9 mouse cellular contexts compared by ENCODE assay signal in the genomic region with DNA sequence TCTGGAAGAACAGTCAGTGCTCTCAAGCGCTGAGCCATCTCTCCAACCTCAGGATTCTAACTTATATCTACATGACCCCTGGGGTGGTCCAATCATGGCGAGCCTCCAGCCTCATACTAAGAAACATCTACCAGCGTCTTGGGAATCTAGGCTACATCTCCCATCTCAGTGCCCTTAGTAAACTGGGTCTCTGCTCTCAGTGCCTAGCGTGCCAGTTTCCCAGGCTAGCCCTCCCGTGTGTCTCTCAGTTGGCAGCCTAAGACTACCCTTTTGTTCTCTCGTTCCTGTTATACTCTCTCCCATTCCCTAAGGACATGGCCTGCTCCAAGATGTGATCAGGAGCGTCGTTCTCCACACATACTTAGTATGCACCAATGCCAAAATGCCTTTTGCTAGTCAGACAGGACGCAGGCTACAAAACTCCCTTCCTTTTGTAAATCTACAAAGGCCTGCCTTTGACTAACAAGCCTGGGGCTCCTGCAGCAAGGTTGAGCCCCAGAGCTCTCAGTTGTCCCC. TPM values are rescaled to one million over a fixed set of nuclear protein-coding genes. Genes with fewer than 3 reads are reported as not detected.
DNase-seq lines count a peak whose midpoint lies in the region; ATAC-seq and TF ChIP-seq lines count a peak whose summit lies in the region.
"Had no signal": no experiment of that assay in that cellular context is flagged by ENCODE, and none has a peak within 500 bp of the region (broad histone marks: within the 10 kb centered on the region; RNA-seq: fewer than 3 reads in every experiment).

No protein-coding gene starts in this region.

- no peaks in the 10 kb centered on the region for H3K9me3 ChIP-seq in kidney, embryonic 14.5 days (ENCODE audit: control insufficient read depth, low read length)
- no peaks in the 10 kb centered on the region for H3K9me3 ChIP-seq in embryonic facial prominence, embryonic 14.5 days (ENCODE audit: control insufficient read depth, low read length)
- no peaks in the 10 kb centered on the region for H3K9me3 ChIP-seq in intestine, embryonic 14.5 days (ENCODE audit: control insufficient read depth, low read length)
- no peaks in the 10 kb centered on the region for H3K9me3 ChIP-seq in midbrain, embryonic 16.5 days (replicated peaks; ENCODE audit: control insufficient read depth, low read length, poor library complexity, severe bottlenecking)

- TF ChIP-seq POLR2A in kidney, adult 2 months (IDR thresholded peaks at IDR 0.05; ENCODE audit: low read depth, low read length) = no peak

- H3K9ac ChIP-seq in kidney, embryonic 14.5 days (ENCODE audit: low read depth, low read length) = 0 out of 2 replicates have a peak overlapping the region, but pooled peaks have one; percentile 44
- H3K9ac ChIP-seq in embryonic facial prominence, embryonic 14.5 days (ENCODE audit: low read depth, low read length) = 0 out of 2 replicates have a peak overlapping the region, but pooled peaks have one; percentile 91
- H3K9ac ChIP-seq in intestine, embryonic 14.5 days (ENCODE audit: low read length) = no peak overlapping the region
- peak overlapping the region; percentile 86 for H3K9ac ChIP-seq in midbrain, embryonic 16.5 days (ENCODE audit: low read depth, low read length)

- no peak for ATAC-seq in kidney, embryonic 14.5 days (ENCODE audit: low FRiP score, low TSS enrichment)
- no peak for ATAC-seq in embryonic facial prominence, embryonic 14.5 days (ENCODE audit: low read depth)
- no peak for ATAC-seq in intestine, embryonic 14.5 days (replicated peaks; ENCODE audit: low FRiP score, low TSS enrichment, low read depth)
- no peak for ATAC-seq in midbrain, embryonic 16.5 days
- ATAC-seq in activated CD4-positive, CD25-positive, alpha-beta regulatory T cell, adult 4 months = no peak
- ATAC-seq in monocyte, adult 5-6 weeks (replicated peaks; ENCODE audit: insufficient number of reproducible peaks, low FRiP score, low TSS enrichment, poor library complexity, severe bottlenecking) = no peak

- no peak overlapping the region for H3K4me3 ChIP-seq in kidney, embryonic 14.5 days (ENCODE audit: low read length)
- H3K4me3 ChIP-seq in kidney, adult 2 months (ENCODE audit: insufficient read depth, low read depth, low read length) = no peak overlapping the region
- no peak overlapping the region; the same call in 1 of the 2 replicates for H3K4me3 ChIP-seq in embryonic facial prominence, embryonic 14.5 days (ENCODE audit: low read depth, low read length)
- no peak overlapping the region for H3K4me3 ChIP-seq in intestine, embryonic 14.5 days (ENCODE audit: low read depth, low read length)
- H3K4me3 ChIP-seq in midbrain, embryonic 16.5 days (ENCODE audit: low read depth, low read length) = no peak overlapping the region; the same call in 1 of the 2 replicates

- H3K36me3 ChIP-seq in kidney, embryonic 14.5 days (ENCODE audit: control insufficient read depth, insufficient read depth, low read length) = peaks cover 15% of the 10 kb centered on the region; the same call in 1 of the 2 replicates
- no peaks in the 10 kb centered on the region for H3K36me3 ChIP-seq in kidney, adult 2 months (ENCODE audit: control insufficient read depth, insufficient read depth, low read length)
- peaks cover 5% of the 10 kb centered on the region; the same call in 1 of the 2 replicates for H3K36me3 ChIP-seq in embryonic facial prominence, embryonic 14.5 days (ENCODE audit: control insufficient read depth, insufficient read depth, low read length)
- peaks cover 17% of the 10 kb centered on the region; the same call in 1 of the 2 replicates for H3K36me3 ChIP-seq in intestine, embryonic 14.5 days (ENCODE audit: control insufficient read depth, insufficient read depth, low read length)
- H3K36me3 ChIP-seq in midbrain, embryonic 16.5 days (ENCODE audit: control insufficient read depth, insufficient read depth, low read length) = no peaks in the 10 kb centered on the region

- TF ChIP-seq CTCF in kidney, adult 2 months (conservative IDR thresholded peaks at IDR 0.05; ENCODE audit: insufficient read depth, insufficient read length, low read depth, low read length) = no peak

- no peaks in the 10 kb centered on the region for H3K27me3 ChIP-seq in kidney, embryonic 14.5 days (ENCODE audit: control insufficient read depth, insufficient read depth, low read length)
- H3K27me3 ChIP-seq in kidney, adult 2 months (replicated peaks; ENCODE audit: control insufficient read depth, insufficient read depth, low read length) = no peaks in the 10 kb centered on the region
- H3K27me3 ChIP-seq in embryonic facial prominence, embryonic 14.5 days (replicated peaks; ENCODE audit: control insufficient read depth, insufficient read depth, low read length) = no peaks in the 10 kb centered on the region
- H3K27me3 ChIP-seq in intestine, embryonic 14.5 days (replicated peaks; ENCODE audit: control insufficient read depth, insufficient read depth, low read length) = no peaks in the 10 kb centered on the region
- H3K27me3 ChIP-seq in midbrain, embryonic 16.5 days (ENCODE audit: control insufficient read depth, insufficient read depth, low read depth, low read length) = no peaks in the 10 kb centered on the region

- WGBS in kidney, embryonic 14.5 days = 72% methylated on average over 9 of the region's 9 CpGs
- WGBS in kidney, adult 2 months = 69% methylated on average over 9 of the region's 9 CpGs
- 63% methylated on average over 9 of the region's 9 CpGs for WGBS in embryonic facial prominence, embryonic 14.5 days
- WGBS in intestine, embryonic 14.5 days = 75% methylated on average over 9 of the region's 9 CpGs
- WGBS in midbrain, embryonic 16.5 days = 25% methylated on average over 9 of the region's 9 CpGs

- H3K27ac ChIP-seq in kidney, embryonic 14.5 days (ENCODE audit: low read depth, low read length) = peak overlapping the region; percentile 49
- H3K27ac ChIP-seq in kidney, adult 2 months (ENCODE audit: insufficient read depth, low read depth, low read length) = no peak overlapping the region
- H3K27ac ChIP-seq in embryonic facial prominence, embryonic 14.5 days (replicated peaks; ENCODE audit: low read depth, low read length) = peak overlapping the region; percentile 92
- H3K27ac ChIP-seq in intestine, embryonic 14.5 days (ENCODE audit: low read depth) = no peak overlapping the region
- peak overlapping the region; percentile 95 for H3K27ac ChIP-seq in midbrain, embryonic 16.5 days (ENCODE audit: low read length)

- no peak overlapping the region; the same call in 1 of the 2 replicates for H3K4me2 ChIP-seq in kidney, embryonic 14.5 days (replicated peaks; ENCODE audit: low read depth, low read length)
- H3K4me2 ChIP-seq in embryonic facial prominence, embryonic 14.5 days (ENCODE audit: low read depth, low read length) = peak overlapping the region; percentile 66
- peak overlapping the region; percentile 25; the same call in 1 of the 2 replicates for H3K4me2 ChIP-seq in intestine, embryonic 14.5 days (ENCODE audit: low read length)
- H3K4me2 ChIP-seq in midbrain, embryonic 16.5 days (ENCODE audit: low read length) = peak overlapping the region; percentile 96

- no peak for DNase-seq in kidney, adult 2 months
- no peak for DNase-seq in embryonic facial prominence, embryonic 14.5 days (ENCODE audit: low spot score)
- DNase-seq in intestine, embryonic 14.5 days (ENCODE audit: low spot score) = no peak
- DNase-seq in T-cell, adult 2 months (ENCODE audit: low spot score) = no peak
- DNase-seq: kidney, postnatal 10 days had no signal

- H3K4me1 ChIP-seq in kidney, embryonic 14.5 days (ENCODE audit: control insufficient read depth, insufficient read depth, low read length) = peaks cover 71% of the 10 kb centered on the region
- peaks cover 8% of the 10 kb centered on the region; the same call in 1 of the 2 replicates for H3K4me1 ChIP-seq in kidney, adult 2 months (ENCODE audit: control insufficient read depth, insufficient read depth, low read length)
- H3K4me1 ChIP-seq in embryonic facial prominence, embryonic 14.5 days (ENCODE audit: control insufficient read depth, insufficient read depth, low read length) = peaks cover 60% of the 10 kb centered on the region
- peaks cover 74% of the 10 kb centered on the region for H3K4me1 ChIP-seq in intestine, embryonic 14.5 days (replicated peaks; ENCODE audit: control insufficient read depth, insufficient read depth, low read length)
- H3K4me1 ChIP-seq in midbrain, embryonic 16.5 days (ENCODE audit: control insufficient read depth, insufficient read depth, low read length) = peaks cover 72% of the 10 kb centered on the region

RNA-seq across cellular contexts. Expression of gene Gnai2, which starts 3.8 kb away (rescaled TPM):
- 386 and 445 TPM in 2 replicates for polyA plus RNA-seq in kidney, embryonic 14.5 days (2014; fragmentation: Nextera tagmentation; extraction: Ambion mirVana)
- polyA plus RNA-seq in kidney, adult 2 months (2012; rRNA removed) = 356 and 366 TPM in 2 replicates
- 380 and 416 TPM in 2 replicates for polyA plus RNA-seq in embryonic facial prominence, embryonic 14.5 days (2014; fragmentation: Nextera tagmentation; extraction: Ambion mirVana)
- polyA plus RNA-seq in intestine, embryonic 14.5 days (2014; fragmentation: Nextera tagmentation; extraction: Ambion mirVana) = 336 and 349 TPM in 2 replicates
- 278 and 281 TPM in 2 replicates for polyA plus RNA-seq in midbrain, embryonic 16.5 days (2015; fragmentation: Nextera tagmentation; extraction: Ambion mirVana)
- polyA plus RNA-seq in activated CD4-positive, CD25-positive, alpha-beta regulatory T cell, adult 4 months (2017; shearing (Covaris generic)) = 100 to 1,000 TPM; 176 to 181 TPM
- 646 to 794 TPM (median 705 TPM) in 3 replicates for total RNA-seq in monocyte, adult 5-6 weeks (2017)

RNA-seq across cellular contexts. Expression of gene Sema3b, which starts 22.3 kb away (rescaled TPM):
- 6.4 and 9.5 TPM in 2 replicates for polyA plus RNA-seq in kidney, embryonic 14.5 days (2014; fragmentation: Nextera tagmentation; extraction: Ambion mirVana)
- 63.3 and 78.8 TPM in 2 replicates for polyA plus RNA-seq in kidney, adult 2 months (2012; rRNA removed)
- polyA plus RNA-seq in embryonic facial prominence, embryonic 14.5 days (2014; fragmentation: Nextera tagmentation; extraction: Ambion mirVana) = 18.0 and 18.2 TPM in 2 replicates
- 16.5 and 18.3 TPM in 2 replicates for polyA plus RNA-seq in intestine, embryonic 14.5 days (2014; fragmentation: Nextera tagmentation; extraction: Ambion mirVana)
- 3.7 and 3.9 TPM in 2 replicates for polyA plus RNA-seq in midbrain, embryonic 16.5 days (2015; fragmentation: Nextera tagmentation; extraction: Ambion mirVana)
- polyA plus RNA-seq in activated CD4-positive, CD25-positive, alpha-beta regulatory T cell, adult 4 months (2017; shearing (Covaris generic)) = not detected
- 0.10 TPM in 1 of 3 replicates, not detected in the others for total RNA-seq in monocyte, adult 5-6 weeks (2017)

RNA-seq across cellular contexts. Expression of gene Slc38a3, which starts 38.0 kb away (rescaled TPM):
- 4.8 and 6.5 TPM in 2 replicates for polyA plus RNA-seq in kidney, embryonic 14.5 days (2014; fragmentation: Nextera tagmentation; extraction: Ambion mirVana)
- polyA plus RNA-seq in kidney, adult 2 months (2012; rRNA removed) = 77.9 and 139 TPM in 2 replicates
- 7.0 and 7.8 TPM in 2 replicates for polyA plus RNA-seq in embryonic facial prominence, embryonic 14.5 days (2014; fragmentation: Nextera tagmentation; extraction: Ambion mirVana)
- polyA plus RNA-seq in intestine, embryonic 14.5 days (2014; fragmentation: Nextera tagmentation; extraction: Ambion mirVana) = 2.2 and 9.3 TPM in 2 replicates
- polyA plus RNA-seq in midbrain, embryonic 16.5 days (2015; fragmentation: Nextera tagmentation; extraction: Ambion mirVana) = 31.1 and 34.0 TPM in 2 replicates
- not detected for polyA plus RNA-seq in activated CD4-positive, CD25-positive, alpha-beta regulatory T cell, adult 4 months (2017; shearing (Covaris generic))
- total RNA-seq in monocyte, adult 5-6 weeks (2017) = not detected in 3 replicates

RNA-seq across cellular contexts. Expression of gene Ifrd2, which starts 43.9 kb away (rescaled TPM):
- 59.1 and 61.4 TPM in 2 replicates for polyA plus RNA-seq in kidney, embryonic 14.5 days (2014; fragmentation: Nextera tagmentation; extraction: Ambion mirVana)
- polyA plus RNA-seq in kidney, adult 2 months (2012; rRNA removed) = 50.5 and 57.8 TPM in 2 replicates
- polyA plus RNA-seq in embryonic facial prominence, embryonic 14.5 days (2014; fragmentation: Nextera tagmentation; extraction: Ambion mirVana) = 46.7 and 52.3 TPM in 2 replicates
- polyA plus RNA-seq in intestine, embryonic 14.5 days (2014; fragmentation: Nextera tagmentation; extraction: Ambion mirVana) = 77.4 and 79.5 TPM in 2 replicates
- 14.6 and 15.4 TPM in 2 replicates for polyA plus RNA-seq in midbrain, embryonic 16.5 days (2015; fragmentation: Nextera tagmentation; extraction: Ambion mirVana)
- polyA plus RNA-seq in activated CD4-positive, CD25-positive, alpha-beta regulatory T cell, adult 4 months (2017; shearing (Covaris generic)) = 10 to 100 TPM; 28.7 to 33.8 TPM
- total RNA-seq in monocyte, adult 5-6 weeks (2017) = 5.5 to 11.1 TPM (median 8.8 TPM) in 3 replicates

RNA-seq across cellular contexts. Expression of gene Gnat1, which starts 48.1 kb away (rescaled TPM):
- 4.7 and 5.3 TPM in 2 replicates for polyA plus RNA-seq in kidney, embryonic 14.5 days (2014; fragmentation: Nextera tagmentation; extraction: Ambion mirVana)
- polyA plus RNA-seq in kidney, adult 2 months (2012; rRNA removed) = 0.09 and 0.22 TPM in 2 replicates
- polyA plus RNA-seq in embryonic facial prominence, embryonic 14.5 days (2014; fragmentation: Nextera tagmentation; extraction: Ambion mirVana) = 0.79 and 1.5 TPM in 2 replicates
- polyA plus RNA-seq in intestine, embryonic 14.5 days (2014; fragmentation: Nextera tagmentation; extraction: Ambion mirVana) = 1.7 and 2.6 TPM in 2 replicates
- 1.6 and 2.2 TPM in 2 replicates for polyA plus RNA-seq in midbrain, embryonic 16.5 days (2015; fragmentation: Nextera tagmentation; extraction: Ambion mirVana)
- 1 to 10 TPM in 1 of 2 experiments, not detected in 1; 1.1 TPM for polyA plus RNA-seq in activated CD4-positive, CD25-positive, alpha-beta regulatory T cell, adult 4 months (2017; shearing (Covaris generic))
- 1.8 TPM in 1 of 3 replicates, not detected in the others for total RNA-seq in monocyte, adult 5-6 weeks (2017)

Comparison
In these comparisons a context has a peak if more than half of its experiments do, and no peak if none do; other contexts are left out.
1. H3K27ac ChIP-seq: peak in kidney, embryonic 14.5 days (single experiment), embryonic facial prominence, embryonic 14.5 days (single experiment) and midbrain, embryonic 16.5 days (single experiment); none in kidney, adult 2 months (single experiment) and intestine, embryonic 14.5 days (single experiment).